Mouse (Mus musculus): ENCODE data around the gene Gm17545. TPM values are rescaled to one million over a fixed set of nuclear protein-coding genes. Genes with fewer than 3 reads are reported as not detected.
A peak's percentile ranks its signal among the peaks of the same experiment; 100 is the strongest.
"Not testable (repeated sequence)": the region's sequence is repeated elsewhere in the genome, so short reads cannot be mapped to it uniquely, and the experiment has no call there.

The Gm17545 gene
- not detected for total RNA-seq (2022)

DNA sequence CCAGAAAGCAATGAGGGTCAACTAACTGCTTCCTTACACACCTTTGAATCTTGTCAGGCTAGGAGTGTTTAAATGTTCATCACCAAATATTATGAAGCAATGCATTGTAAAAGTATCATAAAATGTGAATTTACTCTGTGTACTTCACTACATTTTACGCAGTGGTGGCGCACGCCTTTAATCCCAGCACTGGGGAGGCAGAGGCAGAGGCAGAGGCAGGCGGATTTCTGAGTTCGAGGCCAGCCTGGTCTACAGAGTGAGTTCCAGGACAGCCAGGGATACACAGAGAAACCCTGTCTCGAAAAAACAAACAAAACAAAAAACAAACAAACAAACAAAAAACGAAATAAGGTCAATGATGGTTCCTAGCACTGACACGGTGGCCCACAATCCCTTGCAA lies at the start of gene Gm17545:
Gm17545 (plus strand) TSS at position 301 of the 400 bp plus-strand sequence.
- DNase-seq (ENCODE audit: low spot score in 2 of 2), result not testable (repeated sequence)

DNA sequence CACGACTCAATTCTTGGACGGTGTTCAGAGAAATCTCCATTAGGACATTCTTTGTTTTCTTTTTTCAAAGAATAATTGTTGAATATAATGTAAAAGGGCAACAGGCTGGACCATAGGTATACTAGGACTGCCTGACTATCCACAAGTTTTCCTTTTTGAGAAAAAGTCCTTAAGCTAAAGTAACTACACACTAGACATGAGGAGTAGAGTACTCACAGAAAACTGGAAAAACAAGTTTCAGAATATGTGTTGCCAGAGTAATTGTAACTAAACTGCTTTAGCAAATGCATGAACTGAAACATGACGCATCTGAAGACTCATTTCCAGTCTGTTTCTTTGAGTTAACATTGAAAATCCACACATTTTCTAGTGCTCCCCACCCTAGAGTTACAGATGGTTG lies 48.7 kb upstream of the Gm17545 start:
- DNase-seq (ENCODE audit: low spot score in 2 of 2), result no peak

DNA sequence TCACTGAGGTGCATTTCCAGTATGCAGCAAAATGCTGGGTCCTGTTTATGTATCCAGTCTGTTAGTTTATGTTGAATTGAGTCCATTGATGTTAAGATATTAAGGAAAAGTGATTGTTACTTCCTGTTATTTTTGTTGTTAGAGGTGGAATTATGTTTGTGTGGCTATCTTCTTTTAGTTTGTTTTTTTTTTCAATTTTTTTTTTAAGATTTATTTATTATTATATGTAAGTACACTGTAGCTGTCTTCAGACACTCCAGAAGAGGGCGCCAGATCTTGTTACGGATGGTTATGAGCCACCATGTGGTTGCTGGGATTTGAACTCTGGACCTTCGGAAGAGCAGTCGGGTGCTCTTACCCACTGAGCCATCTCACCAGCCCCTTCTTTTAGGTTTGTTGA lies 46.5 kb upstream of the Gm17545 start:
- DNase-seq (ENCODE audit: low spot score in 2 of 2), result not testable (repeated sequence)

DNA sequence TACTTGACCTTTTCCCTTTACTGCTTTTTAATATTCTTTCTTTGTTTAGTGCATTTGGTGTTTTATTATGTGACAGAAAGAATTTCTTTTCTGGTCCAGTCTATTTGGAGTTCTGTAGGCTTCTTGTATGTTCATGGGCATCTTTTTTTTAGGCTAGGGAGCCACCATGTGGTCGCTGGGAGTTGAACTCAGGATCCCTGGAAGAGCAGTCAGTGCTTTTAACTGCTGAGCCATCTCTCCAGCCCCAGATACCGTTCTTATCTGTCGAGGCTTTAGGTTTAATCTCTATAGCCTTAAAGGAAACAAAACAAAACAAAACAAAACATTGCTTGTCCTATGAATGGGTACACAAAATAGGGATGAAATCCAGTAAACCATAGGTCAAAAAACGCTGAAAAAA lies 45.7 kb upstream of the Gm17545 start:
- not testable (repeated sequence) for DNase-seq (ENCODE audit: low spot score in 2 of 2)

DNA sequence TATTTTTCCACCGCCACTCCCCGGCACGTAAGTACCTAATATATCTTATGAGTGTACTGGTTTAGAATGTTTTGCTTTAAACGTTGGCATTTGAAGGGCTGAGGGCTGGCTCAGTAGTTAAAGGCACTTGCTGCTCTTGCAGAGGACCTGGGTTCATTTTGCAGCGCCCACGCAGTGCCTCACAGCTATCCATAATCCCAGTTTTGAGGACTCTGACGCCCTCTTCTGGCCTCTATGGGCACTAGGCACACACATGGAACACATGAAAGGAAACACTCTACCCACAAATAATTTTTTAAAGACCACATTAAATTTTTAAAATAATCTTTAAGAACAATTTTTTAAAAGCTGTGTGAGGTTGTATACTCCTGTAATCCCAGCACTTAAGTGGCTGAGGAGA lies 44.6 kb upstream of the Gm17545 start:
- DNase-seq (ENCODE audit: low spot score in 2 of 2), result no peak

DNA sequence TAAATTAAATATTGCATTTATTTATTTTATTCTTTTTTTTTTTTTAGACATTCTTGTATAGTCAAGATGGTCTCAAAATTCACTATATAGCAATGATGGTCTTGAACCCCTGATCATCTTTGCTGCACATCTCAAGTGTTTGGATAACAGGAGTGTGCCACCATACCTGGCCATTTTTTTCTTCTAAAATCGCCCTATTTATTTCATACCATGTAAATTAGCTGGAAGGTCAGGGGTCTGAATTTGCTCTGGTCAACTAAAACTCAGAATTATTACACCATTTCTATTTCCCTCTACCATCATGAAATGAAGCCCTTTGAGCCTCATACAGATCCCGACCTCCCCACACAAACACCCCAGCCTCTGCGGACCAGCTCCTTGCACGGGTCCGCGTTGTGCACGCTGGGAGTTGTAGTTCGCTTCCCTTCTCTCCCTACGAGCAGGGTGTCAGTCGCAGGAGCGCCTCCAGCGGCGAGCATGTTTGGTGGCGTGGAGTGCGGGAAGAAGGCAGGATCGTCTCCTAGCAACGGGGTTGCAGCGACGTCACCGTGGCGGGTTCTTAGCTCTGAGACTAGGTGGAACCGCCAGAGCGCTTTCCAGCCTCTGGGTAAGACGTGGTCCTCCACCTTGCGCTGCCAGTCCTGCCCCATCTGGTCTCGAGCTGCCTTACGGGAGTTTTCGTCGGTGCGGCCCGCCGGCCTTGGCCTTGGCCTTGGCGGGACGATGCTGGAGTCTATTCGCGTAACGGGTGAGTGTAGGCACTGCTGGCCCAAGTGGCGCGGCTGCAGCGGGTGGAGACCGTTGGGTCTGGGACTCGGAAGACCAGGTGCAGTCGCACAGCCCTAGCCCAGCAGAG lies 42.9 kb upstream of the Gm17545 start, which contains the start of gene 9530077C05Rik:
9530077C05Rik (plus strand) TSS at position 512 of the 856 bp plus-strand sequence.
- DNase-seq (ENCODE audit: low spot score in 2 of 2), result peak; percentile 93 to 94

DNA sequence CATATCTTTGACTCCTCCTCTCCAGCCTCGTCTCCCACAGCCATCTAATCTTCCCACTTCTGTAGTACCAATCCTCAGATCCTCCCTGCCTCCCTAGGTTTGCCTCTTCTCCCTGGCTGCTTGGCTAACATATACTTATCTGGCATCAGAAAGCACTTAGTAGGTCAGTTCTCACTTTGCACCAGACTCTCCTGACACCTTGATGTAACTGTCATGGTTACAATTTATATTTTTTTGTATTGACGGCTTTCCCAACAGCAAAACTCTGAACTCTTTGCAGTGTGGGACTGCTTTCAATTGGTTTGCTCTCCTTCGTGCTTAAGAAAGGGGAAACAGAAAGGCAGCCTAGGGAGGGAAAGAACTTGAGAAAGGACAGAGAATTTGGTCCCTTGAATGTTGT lies 37.9 kb upstream of the Gm17545 start:
- DNase-seq (ENCODE audit: low spot score in 2 of 2), result no peak

DNA sequence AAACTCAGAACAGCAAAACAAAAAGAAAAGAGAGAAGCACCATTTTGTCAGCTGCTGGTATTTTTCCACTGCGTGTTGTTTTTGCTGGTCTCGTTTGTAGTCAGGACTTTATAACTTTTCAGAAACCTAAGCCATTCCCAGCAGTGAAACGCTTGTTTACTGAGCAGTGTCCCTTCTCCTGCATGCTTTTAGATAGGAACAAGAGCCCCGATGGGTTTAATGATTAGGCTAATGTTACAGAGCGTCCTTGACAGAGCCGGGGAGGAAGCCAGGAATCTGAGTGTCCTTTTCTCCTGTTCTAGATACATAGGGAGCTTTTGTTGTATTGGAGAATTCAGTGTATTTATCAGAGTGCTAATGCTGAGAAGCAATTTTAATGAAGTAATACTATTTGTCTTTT lies 36.5 kb upstream of the Gm17545 start:
- no peak for DNase-seq (ENCODE audit: low spot score in 2 of 2)

DNA sequence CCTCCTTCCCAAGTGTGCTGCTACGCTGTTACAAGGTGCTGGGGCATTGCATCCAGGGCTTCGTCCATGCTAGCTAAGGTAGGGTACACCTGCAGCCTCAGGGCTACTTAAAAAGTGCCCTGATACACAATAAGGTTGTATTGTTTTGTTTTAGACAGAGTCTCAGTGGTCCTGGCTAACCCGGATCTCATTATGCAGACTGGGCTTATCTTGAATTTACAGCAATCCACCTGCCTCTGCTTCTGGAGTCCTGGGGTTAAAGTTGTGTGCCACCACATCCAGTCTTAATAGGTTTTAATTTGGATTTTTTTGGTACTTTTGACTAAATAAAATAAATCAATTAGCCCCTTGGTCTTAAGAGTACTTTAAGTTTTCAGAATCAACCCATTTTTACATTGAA lies 34.2 kb upstream of the Gm17545 start:
- no peak for DNase-seq (ENCODE audit: low spot score in 2 of 2)

DNA sequence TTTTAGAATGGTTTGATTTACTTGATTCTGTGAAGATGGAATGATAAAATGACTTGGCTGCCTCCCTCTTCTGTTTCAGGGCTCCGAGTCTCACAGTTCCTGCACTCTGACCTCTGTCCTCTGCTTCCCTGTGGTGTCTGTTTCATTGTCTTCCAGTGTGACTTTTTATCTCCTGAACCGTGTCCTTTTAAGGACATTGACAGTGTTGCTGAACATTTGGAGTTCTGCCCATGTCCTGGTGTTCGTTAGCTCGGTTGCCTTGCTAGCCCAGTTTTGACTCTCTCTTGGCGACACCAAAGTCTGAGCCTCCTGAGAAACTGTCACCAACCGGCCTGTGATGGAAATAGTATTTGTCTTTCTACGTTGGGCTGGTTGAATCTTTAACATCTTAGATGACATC lies 33.6 kb upstream of the Gm17545 start:
- no peak for DNase-seq (ENCODE audit: low spot score in 2 of 2)

DNA sequence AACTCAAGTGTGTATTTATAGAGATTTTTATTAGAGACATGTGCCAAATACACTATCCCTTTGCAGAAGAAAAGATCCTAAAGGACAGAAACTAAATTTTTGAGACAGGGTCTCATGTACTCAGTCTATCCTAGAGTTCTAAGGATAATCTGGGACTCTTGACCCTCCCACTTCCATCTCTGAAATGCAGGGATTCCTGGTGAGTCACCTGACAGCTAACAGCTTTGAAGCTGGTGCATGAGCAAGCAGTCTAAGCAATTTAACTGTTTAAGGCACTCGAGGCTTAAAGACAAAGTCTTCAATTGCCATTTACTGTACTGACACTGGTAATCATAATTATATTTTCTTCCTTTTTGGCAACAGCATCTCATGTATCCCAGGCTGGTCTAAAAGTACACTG lies 31.5 kb upstream of the Gm17545 start:
- no peak for DNase-seq (ENCODE audit: low spot score in 2 of 2)

DNA sequence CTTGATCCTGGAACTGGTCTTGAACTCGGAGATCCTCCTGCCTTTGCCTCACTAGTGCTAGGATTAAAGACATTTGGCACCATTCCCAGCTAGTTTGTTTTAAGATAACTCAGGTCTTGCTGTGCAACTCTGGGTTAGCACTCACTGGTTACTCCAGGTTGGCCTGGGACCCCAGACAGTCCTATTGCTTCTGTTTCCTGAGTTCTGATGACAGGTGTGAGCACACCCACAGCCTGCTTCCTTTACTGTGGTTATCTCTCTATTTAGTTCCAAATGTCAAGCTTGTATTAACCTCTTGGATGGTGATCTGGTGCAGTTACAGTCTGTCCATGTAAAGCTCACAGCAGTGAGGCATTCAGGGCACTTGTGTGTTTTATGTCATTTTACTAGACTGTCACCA lies 30.6 kb upstream of the Gm17545 start:
- DNase-seq (ENCODE audit: low spot score in 2 of 2), result no peak

DNA sequence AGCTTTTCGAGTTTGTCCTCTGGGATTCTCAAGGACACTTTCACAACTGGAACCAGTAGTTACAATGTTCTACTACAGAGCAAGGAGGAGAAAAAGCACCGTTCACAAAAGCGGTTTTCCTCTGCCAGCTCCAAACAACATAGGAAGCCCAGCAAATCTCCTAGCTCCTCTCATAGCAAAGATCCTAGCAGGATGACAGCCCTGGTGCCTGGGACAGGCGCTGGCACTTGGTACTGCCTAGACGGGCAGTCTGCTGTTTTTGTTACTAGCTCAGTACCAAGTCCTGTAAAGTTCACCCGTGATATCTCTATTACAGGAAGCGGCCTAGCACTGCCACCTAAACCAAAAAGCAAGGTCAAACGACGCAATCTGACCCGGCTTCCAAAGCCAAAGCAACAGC lies 29.9 kb upstream of the Gm17545 start:
- no peak for DNase-seq (ENCODE audit: low spot score in 2 of 2)

DNA sequence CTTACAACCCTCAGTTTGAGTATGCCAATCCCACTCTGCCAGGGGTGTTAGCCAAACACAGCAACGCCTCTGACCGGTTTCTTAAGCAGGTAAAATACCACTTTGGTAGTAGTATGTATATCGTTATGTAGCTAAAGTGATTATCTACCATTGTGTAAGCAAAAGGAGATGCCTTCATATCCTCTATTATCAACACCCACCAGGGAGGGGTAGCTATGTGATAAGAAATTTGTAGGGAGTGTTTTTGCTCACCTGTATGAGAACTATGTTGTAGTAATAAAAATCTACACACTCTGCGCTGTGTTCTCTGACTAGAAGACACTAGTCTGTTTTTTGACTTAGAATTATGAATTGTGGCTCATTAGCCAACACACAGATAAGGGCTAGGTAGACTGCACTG lies 29.4 kb upstream of the Gm17545 start:
- DNase-seq (ENCODE audit: low spot score in 2 of 2), result no peak

DNA sequence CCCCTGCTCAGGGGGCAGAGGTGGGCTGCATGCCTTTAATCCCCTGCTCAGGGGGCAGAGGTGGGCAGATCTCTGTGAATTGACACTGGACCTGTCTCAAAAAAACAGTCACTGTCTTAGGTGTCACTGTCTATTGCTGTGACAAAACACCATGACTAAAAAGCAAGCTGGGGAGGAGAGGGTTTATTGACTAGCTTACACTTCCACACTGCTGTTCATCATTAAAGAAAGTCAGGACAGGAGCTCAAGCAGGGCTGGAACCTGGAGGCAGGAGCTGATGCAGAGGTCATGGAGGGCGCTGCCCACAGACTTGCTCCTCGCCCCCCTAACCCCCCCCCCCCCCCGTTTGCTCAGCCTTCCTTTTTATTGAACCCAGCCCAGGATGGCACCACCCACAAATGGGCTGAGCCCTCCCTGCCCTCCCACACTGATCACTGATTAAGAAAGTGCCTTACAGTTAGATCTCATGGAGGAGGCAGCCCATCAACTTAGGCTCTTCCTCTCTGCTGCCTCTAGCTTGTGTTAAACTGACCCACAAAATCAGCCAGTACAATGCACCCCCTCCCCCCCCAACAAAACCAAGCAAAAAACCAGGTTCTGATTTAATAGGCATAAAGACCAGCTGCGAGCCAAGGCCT lies 25.9 kb upstream of the Gm17545 start:
- no peak for DNase-seq (ENCODE audit: low spot score in 2 of 2)

DNA sequence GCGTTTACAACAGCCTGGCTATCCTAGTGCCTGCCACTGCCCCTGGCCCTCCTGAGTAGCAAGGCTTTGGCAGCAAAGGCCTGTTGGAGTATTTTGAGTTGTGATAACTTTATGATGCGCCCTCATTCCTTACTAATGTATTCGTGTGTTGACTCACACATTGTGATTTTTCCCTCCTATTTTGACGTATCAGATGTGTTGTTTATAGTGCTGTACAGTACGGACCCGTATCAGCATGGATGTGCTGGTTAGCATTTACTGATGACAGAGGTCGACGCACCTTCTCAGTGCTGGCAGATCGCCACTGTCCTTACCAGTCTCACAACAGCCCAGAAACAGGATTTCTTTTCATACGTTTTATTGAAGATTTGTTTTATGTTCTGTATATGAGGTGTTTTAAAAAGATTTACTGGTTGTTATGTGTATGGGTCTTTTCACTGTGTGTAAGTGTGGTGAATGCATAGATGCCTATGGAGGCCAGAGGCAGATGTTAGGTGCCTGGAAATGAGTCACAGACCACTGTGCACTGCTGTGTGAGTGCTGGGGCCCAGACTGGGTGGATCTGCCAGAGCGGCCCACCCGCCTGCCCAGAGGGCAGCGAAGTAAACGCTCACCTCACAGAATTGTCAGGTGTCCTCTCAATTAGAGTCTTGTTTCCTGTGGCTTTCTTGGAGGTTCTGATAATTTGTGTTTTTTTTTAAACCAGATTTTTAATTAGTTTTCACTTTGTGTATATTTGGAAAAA lies 25.3 kb upstream of the Gm17545 start:
- DNase-seq (ENCODE audit: low spot score in 2 of 2), result no peak

DNA sequence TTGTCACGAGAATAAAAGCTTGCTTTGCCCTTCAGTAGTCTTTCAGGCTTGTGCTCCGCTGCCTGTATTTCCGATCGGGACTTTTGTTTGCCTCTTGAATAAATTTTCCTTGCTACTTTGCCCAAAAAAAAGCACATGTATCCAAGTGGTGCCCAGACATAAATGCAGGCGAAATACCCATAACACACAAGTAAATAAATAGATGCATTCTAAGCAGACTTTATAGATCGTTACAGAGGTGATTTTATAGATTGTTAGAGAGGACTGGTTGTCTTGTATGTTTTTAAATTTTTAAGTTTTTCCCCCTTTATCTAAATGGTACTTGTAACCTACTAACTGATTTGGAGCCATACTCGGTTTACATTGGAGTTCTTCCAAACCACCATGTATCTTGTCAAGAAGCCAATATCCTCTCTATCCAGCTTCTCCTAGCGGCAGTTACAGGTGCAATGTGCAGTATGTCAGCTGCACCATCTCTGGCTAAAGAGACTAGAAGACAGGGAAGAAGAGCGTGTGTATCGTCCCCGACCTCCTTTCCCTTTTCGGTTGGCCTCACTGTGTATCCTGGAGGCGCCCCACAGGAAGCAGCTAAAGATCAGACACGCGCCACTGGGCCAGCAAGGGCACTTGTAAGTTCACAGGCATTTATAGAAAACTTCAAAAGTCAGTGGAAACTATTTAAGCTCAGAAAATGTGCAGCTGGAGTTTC lies 24.4 kb upstream of the Gm17545 start:
- no peak for DNase-seq (ENCODE audit: low spot score in 2 of 2)

DNA sequence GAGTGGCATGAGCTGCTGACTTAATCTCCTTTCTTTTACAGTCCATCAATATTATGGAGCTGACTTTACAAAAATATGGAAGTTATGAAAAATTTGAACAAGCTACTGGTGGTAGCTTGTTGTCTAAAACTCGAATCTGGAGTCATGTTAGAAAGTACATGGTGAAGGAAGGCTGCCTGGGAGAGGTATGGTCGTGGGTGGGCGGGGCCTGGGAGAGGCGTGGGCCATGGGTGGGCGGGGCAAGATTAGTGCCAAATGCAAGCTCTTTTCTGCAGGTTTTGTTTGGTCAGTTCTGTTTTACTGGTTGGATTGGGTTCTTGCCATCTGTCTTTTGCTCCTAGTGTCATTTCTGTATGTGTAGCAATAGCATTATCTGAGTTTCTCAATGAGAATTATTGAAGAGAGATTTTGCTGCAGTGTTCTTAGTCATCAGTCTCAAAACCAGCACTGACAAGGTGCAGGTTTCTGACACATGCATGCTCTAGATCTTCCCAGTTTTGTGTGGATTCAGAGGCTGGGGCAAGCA lies 23.7 kb upstream of the Gm17545 start:
- no peak for DNase-seq (ENCODE audit: low spot score in 2 of 2)

DNA sequence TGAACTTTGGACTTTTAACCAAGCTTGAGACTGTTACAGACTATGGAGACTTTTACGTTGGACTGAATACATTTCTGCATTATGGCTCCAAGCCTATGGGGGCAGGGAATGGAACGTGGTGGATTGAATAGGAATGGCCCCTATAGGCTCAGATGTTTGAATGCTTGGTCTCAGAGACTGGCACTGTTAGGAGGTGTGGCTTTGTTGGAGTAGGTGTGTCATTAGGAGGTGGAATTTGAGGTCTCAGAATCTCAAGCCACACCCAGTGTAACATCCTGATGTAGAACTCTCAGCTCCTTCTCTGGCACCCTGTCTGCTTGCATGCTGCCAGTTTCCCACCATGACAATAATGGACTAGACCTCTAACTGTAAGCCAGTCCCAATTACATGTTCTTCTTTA lies 20.9 kb upstream of the Gm17545 start:
- no peak for DNase-seq (ENCODE audit: low spot score in 2 of 2)

DNA sequence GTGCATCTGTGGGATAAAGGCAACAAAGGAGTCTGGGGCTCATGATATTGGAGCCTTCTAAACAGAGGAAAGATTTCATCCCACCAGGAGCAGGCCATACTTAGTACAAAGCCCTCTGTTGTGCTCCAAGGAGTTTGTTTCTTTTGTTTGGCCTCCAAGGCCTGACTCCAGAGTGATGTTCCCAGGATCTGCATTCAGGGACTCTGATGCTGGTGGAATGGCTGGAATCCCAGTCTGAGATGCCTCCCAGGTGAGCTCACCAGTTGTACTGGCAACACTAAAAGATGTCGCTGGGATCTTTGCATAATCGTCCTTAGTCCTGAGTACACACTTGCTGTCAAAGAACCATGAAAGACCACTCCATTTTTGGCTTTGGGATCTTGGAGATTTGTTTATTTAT lies 20.0 kb upstream of the Gm17545 start:
- no peak for DNase-seq (ENCODE audit: low spot score in 2 of 2)

DNA sequence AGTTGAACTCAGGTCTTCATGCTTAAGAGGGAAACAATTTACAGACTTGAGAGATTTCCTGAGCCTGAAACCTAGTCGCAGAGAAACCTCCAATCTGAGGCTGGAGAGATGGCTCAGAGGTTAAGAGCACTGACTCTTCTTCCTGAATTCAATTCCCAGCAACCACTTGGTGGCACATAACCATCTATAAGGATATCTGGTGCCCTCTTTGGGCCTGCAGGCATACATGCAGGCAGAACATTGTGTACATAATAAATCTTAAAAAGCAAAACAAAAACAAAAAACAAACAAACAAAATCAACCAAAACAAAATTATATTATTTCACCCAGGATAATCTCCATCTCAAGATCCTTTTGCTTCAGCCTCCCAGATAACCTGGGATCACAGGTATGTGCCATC lies 15.3 kb upstream of the Gm17545 start:
- DNase-seq (ENCODE audit: low spot score in 2 of 2), result no peak

Measured in gastrocnemius, adult 8-10 months (tissue).